Mouse (Mus musculus): ENCODE measurements around the gene Gm20388. TPM values are rescaled to one million over a fixed set of nuclear protein-coding genes. Genes with fewer than 3 reads are reported as not detected.
"Not testable (repeated sequence)": the region's sequence is repeated elsewhere in the genome, so short reads cannot be mapped to it uniquely, and the experiment has no call there.

The Gm20388 gene
- polyA plus RNA-seq, 1 experiment = not detected

- WGBS = 80% methylated on average over 6 of the region's 6 CpGs
- no peak overlapping the region for H3K27ac ChIP-seq (ENCODE audit: insufficient read depth, low read depth, low read length)
- H3K4me1 ChIP-seq (ENCODE audit: control insufficient read depth, insufficient read depth, low read length) = 0 out of 2 replicates have a peak, but pooled peaks cover 4% of the 10 kb centered on the region
- H3K4me3 ChIP-seq (ENCODE audit: insufficient read depth, low read depth, low read length) = no peak overlapping the region
- TF ChIP-seq POLR2A (IDR thresholded peaks at IDR 0.05; ENCODE audit: insufficient read depth, low read depth, low read length) (no peak), CTCF (IDR thresholded peaks at IDR 0.05; ENCODE audit: insufficient read depth, low read depth, low read length) (no peak; the same call in 1 of the 2 replicates)
These were observed 1402.8 kb downstream of the Gm20388 start for GRCm38 (mm10) chr8:121313458-121313857.

GRCm38 (mm10) chr8:121314036-121314435 lies 1403.4 kb downstream of the Gm20388 start:
- 0 out of 2 replicates have a peak, but pooled peaks cover 4% of the 10 kb centered on the region for H3K4me1 ChIP-seq (ENCODE audit: control insufficient read depth, insufficient read depth, low read length)
- WGBS = 86% methylated on average over 5 of the region's 5 CpGs
- no peak overlapping the region for H3K27ac ChIP-seq (ENCODE audit: insufficient read depth, low read depth, low read length)
- no peak overlapping the region for H3K4me3 ChIP-seq (ENCODE audit: insufficient read depth, low read depth, low read length)
- TF ChIP-seq CTCF (IDR thresholded peaks at IDR 0.05; ENCODE audit: insufficient read depth, low read depth, low read length) (no peak), POLR2A (IDR thresholded peaks at IDR 0.05; ENCODE audit: insufficient read depth, low read depth, low read length) (no peak)

- TF ChIP-seq POLR2A (IDR thresholded peaks at IDR 0.05; ENCODE audit: insufficient read depth, low read depth, low read length) = no peak
- no peak for TF ChIP-seq CTCF (IDR thresholded peaks at IDR 0.05; ENCODE audit: insufficient read depth, low read depth, low read length)
- no peak overlapping the region for H3K27ac ChIP-seq (ENCODE audit: insufficient read depth, low read depth, low read length)
- no peak overlapping the region for H3K4me3 ChIP-seq (ENCODE audit: insufficient read depth, low read depth, low read length)
- WGBS = 83% methylated on average over 3 of the region's 3 CpGs
- H3K4me1 ChIP-seq (ENCODE audit: control insufficient read depth, insufficient read depth, low read length) = 0 out of 2 replicates have a peak, but pooled peaks cover 4% of the 10 kb centered on the region
These were observed 1404.9 kb downstream of the Gm20388 start for GRCm38 (mm10) chr8:121315569-121315968.

- Histone ChIP-seq H3K4me1 (ENCODE audit: control insufficient read depth, insufficient read depth, low read length) (0 out of 2 replicates have a peak, but pooled peaks cover 2% of the 10 kb centered on the region), H3K4me3 (ENCODE audit: insufficient read depth, low read depth, low read length) (no peak overlapping the region), H3K27ac (ENCODE audit: insufficient read depth, low read depth, low read length) (no peak overlapping the region)
- TF ChIP-seq POLR2A (IDR thresholded peaks at IDR 0.05; ENCODE audit: insufficient read depth, low read depth, low read length) (no peak), CTCF (IDR thresholded peaks at IDR 0.05; ENCODE audit: insufficient read depth, low read depth, low read length) (no peak)
- 87% methylated on average over 18 of the region's 18 CpGs for WGBS
These were observed 1405.4 kb downstream of the Gm20388 start for GRCm38 (mm10) chr8:121316009-121316408.

- not testable (repeated sequence) for H3K4me1 ChIP-seq (ENCODE audit: control insufficient read depth, insufficient read depth, low read length); H3K4me3 ChIP-seq (ENCODE audit: insufficient read depth, low read depth, low read length); H3K27ac ChIP-seq (ENCODE audit: insufficient read depth, low read depth, low read length)
- no CpG with 5 or more reads among the region's 19 CpGs for WGBS
These were observed 1408.1 kb downstream of the Gm20388 start for GRCm38 (mm10) chr8:121318756-121319155.

GRCm38 (mm10) chr8:121319491-121319890 lies 1408.8 kb downstream of the Gm20388 start:
- TF ChIP-seq POLR2A (IDR thresholded peaks at IDR 0.05; ENCODE audit: insufficient read depth, low read depth, low read length) (no peak), CTCF (IDR thresholded peaks at IDR 0.05; ENCODE audit: insufficient read depth, low read depth, low read length) (no peak)
- 86% methylated on average over 5 of the region's 5 CpGs for WGBS
- no peak overlapping the region for H3K4me3 ChIP-seq (ENCODE audit: insufficient read depth, low read depth, low read length)
- no peak overlapping the region for H3K27ac ChIP-seq (ENCODE audit: insufficient read depth, low read depth, low read length)
- no peaks in the 10 kb centered on the region for H3K4me1 ChIP-seq (ENCODE audit: control insufficient read depth, insufficient read depth, low read length)

- Histone ChIP-seq H3K4me3 (ENCODE audit: insufficient read depth, low read depth, low read length) (no peak overlapping the region), H3K27ac (ENCODE audit: insufficient read depth, low read depth, low read length) (no peak overlapping the region), H3K4me1 (ENCODE audit: control insufficient read depth, insufficient read depth, low read length) (no peaks in the 10 kb centered on the region)
- no peak for TF ChIP-seq CTCF (IDR thresholded peaks at IDR 0.05; ENCODE audit: insufficient read depth, low read depth, low read length)
- TF ChIP-seq POLR2A (IDR thresholded peaks at IDR 0.05; ENCODE audit: insufficient read depth, low read depth, low read length) = no peak
- WGBS = 60% methylated on average over 18 of the region's 18 CpGs
These were observed 1415.7 kb downstream of the Gm20388 start for GRCm38 (mm10) chr8:121326164-121326910.

GRCm38 (mm10) chr8:121332436-121332835 lies 1421.8 kb downstream of the Gm20388 start:
- Histone ChIP-seq H3K27ac (ENCODE audit: insufficient read depth, low read depth, low read length) (no peak overlapping the region), H3K4me1 (ENCODE audit: control insufficient read depth, insufficient read depth, low read length) (peaks cover 6% of the 10 kb centered on the region; the same call in 1 of the 2 replicates), H3K4me3 (ENCODE audit: insufficient read depth, low read depth, low read length) (no peak overlapping the region)
- WGBS = 25% methylated on average over 8 of the region's 8 CpGs
- TF ChIP-seq POLR2A (IDR thresholded peaks at IDR 0.05; ENCODE audit: insufficient read depth, low read depth, low read length) = no peak
- no peak for TF ChIP-seq CTCF (IDR thresholded peaks at IDR 0.05; ENCODE audit: insufficient read depth, low read depth, low read length)

GRCm38 (mm10) chr8:121334495-121335424 lies 1424.1 kb downstream of the Gm20388 start:
- TF ChIP-seq POLR2A (IDR thresholded peaks at IDR 0.05; ENCODE audit: insufficient read depth, low read depth, low read length) = no peak
- WGBS = 66% methylated on average over 33 of the region's 33 CpGs
- H3K4me1 ChIP-seq (ENCODE audit: control insufficient read depth, insufficient read depth, low read length) = peaks cover 6% of the 10 kb centered on the region; the same call in 1 of the 2 replicates
- H3K27ac ChIP-seq (ENCODE audit: insufficient read depth, low read depth, low read length) = no peak overlapping the region
- no peak overlapping the region for H3K4me3 ChIP-seq (ENCODE audit: insufficient read depth, low read depth, low read length)

Data from olfactory bulb, adult 2 months (tissue).